Mouse (Mus musculus) brain, embryonic 14.5 days (tissue): ENCODE results near the gene Apba1. TPM values are rescaled to one million over a fixed set of nuclear protein-coding genes. Genes with fewer than 3 reads are reported as not detected.

Experiments used
- DNase-seq: peaks from one replicate; pipeline ENCODE4 v3.0.0-alpha.2; 2011; ENCODE audit warnings: low read depth
- CTCF ChIP-seq: fragments of 200-500 bp; IDR thresholded peaks from 2 replicates; pipeline ENCODE4 v1.5.1; 2012; ENCODE audit warnings: inconsistent platforms, mild to moderate bottlenecking, moderate library complexity, borderline replicate concordance; ENCODE audit not compliant: insufficient read depth, insufficient read length; ENCODE audit errors: extremely low read depth
- POLR2A ChIP-seq: fragments of 200-500 bp; IDR thresholded peaks from 2 replicates; pipeline ENCODE4 v1.6.1; 2012; ENCODE audit warnings: mild to moderate bottlenecking, inconsistent platforms, borderline replicate concordance; ENCODE audit not compliant: poor library complexity, insufficient read depth, insufficient read length, severe bottlenecking; ENCODE audit errors: extremely low read depth
- polyA plus RNA-seq: library from polyadenylated mRNA; depleted of rRNA; stranded (reverse); fragments of >200 nt; gene quantifications from 2 replicates; pipeline ENCODE4 v1.2.3, GENCODE M21; 2012; rRNA removed

Apba1 gene
- polyA plus RNA-seq, result 25.6 and 53.4 TPM in 2 replicates

DNA sequence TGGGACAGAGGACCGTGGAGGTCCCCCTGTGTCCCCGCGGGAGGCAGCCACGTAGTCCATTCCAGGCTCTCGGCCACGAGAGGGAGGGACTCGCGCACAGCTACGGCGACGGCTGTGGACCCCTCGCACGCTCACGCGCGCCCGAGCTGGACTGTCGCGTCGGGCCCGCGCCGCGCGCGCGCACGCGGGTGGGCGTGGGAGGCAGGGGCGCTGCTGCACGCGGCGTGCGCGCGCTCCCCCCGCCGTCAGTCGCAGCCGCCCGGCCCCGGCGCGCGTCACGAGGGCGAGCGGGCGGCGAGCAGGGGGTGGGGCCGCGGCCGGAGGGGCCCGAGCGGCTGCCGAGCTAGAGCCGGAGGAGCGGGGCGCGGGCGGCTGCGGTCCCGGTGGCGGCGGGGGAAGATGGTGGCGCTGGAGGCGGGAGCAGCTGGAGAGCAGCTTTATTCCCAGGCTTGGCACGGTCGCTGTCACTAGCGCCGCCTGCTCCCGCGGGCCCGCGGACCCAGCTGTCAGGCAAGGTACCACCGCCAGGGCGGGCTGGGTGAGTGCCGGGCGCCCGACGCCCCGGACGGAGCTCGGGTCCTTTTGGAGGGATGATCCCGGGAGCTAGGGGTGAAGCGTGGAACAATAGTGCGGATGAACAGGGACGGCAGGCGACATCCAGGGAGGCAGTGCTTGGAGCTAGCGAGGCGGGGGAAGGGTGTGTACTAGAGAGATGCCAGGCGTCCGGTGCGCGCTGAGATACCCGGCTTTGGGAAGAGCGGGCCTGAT, at the start of gene Apba1:
TSS of gene Apba1 (plus strand) at position 334 of the 768 bp plus-strand sequence.
- DNase-seq, result peak; percentile 90
- TF ChIP-seq CTCF (peak; percentile 52), POLR2A (peak; percentile 60)

- TF ChIP-seq POLR2A, result no peak
- no peak for TF ChIP-seq CTCF
- DNase-seq, result no peak
Observed at GRCm38 (mm10) chr19:23746506-23746905, 12.2 kb upstream of the Apba1 start.

GRCm38 (mm10) chr19:23757011-23757410, 1.7 kb upstream of the Apba1 start:
- peak; percentile 26 for DNase-seq
- TF ChIP-seq POLR2A (no peak), CTCF (no peak)

GRCm38 (mm10) chr19:23757961-23758553, 630 bp upstream of the Apba1 start:
- TF ChIP-seq CTCF (peak; percentile 98), POLR2A (no peak)
- DNase-seq, result peak; percentile 98

- TF ChIP-seq CTCF (peak; percentile 4; the same call in 1 of the 2 replicates), POLR2A (no peak; the same call in 1 of the 2 replicates)
- DNase-seq, result peak; percentile 82
Observed at GRCm38 (mm10) chr19:23759322-23759945, 747 bp downstream of the Apba1 start.

DNA sequence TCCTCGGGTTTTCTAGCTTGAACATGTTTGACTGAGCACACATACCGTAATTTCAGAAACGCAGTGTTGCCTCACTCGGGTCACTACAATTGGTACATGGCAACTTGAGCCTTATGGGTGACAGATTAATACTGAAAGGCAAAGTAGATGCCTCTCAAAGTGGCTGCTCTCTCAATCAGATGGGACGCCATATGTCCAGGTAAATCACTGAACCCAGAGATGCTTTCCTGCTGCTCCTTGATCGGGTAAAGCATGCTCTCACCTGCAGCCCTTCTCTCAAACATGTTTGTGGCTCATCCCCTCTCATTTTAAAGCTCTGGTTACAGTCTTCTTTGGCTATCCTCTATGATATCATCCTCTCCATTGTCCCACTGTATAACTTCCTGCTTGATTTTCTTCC, 4.7 kb downstream of the Apba1 start:
- TF ChIP-seq POLR2A, result no peak
- no peak for TF ChIP-seq CTCF
- DNase-seq, result no peak

DNA sequence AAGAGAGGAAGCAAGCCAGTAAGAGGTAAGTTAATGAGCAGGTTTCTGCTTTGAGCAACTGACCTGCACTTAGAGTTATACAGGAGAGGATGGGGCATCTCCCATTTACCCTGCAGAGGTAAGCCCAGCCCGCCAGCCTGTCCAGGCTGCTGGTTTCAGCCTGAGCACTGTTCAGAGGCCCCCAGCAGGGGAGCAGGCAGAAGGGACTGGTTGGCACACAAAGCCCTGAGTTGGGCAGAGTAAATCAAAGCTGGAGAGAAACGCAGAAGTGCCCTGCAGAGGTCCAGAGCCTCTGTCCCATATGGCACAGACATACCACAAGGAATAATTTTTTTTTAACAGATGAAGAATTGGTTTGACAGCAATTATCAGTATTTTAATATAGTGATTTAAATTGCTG, 5.4 kb downstream of the Apba1 start:
- TF ChIP-seq CTCF (no peak), POLR2A (no peak)
- no peak for DNase-seq

- DNase-seq, result no peak
- TF ChIP-seq CTCF, result no peak
- TF ChIP-seq POLR2A, result no peak
Observed at GRCm38 (mm10) chr19:23768864-23769263, 10.2 kb downstream of the Apba1 start.

DNA sequence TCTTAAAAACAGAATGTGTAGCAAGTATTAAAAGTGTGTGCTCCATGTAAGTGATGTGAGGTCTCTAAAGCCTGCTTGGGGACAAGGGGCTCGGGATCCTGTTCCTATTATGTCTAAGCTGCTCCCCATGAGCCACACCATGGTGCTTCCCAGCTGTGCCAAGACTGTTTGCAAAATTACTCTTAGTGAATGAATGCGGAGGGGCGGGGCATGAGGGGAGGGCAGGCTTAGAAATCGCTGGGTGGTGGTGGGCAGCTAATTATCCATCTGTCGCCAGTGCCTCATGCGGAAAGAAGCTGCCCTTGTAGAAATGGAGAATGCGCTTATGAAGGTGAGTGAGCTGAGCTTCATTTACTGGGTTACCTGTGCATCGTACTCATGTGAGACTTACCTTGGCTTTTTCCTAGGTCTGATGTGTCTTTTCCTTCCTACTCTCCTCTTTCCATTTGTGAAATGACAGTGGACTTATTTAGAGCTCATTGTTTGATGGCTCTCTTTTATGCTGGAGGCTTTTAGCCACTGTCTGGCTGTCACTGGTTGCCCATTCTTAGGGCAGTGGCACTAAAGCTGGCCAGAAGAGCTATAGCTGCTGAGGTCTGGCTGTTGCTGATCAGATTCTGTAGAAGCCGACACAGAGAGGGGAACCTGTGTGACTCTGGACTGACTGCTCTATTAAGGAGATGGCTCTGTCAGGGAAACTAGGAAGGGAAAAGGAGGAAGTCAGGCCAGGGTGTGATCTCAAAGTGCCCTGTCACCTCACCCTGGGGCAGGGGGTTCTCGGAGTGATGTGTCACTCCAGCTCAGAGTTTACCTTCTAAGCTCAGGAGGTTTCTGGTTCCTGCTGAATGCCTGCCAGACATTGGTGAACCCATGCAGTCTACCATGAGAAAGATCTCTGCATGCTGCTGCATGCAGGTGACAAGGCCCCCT, 12.1 kb downstream of the Apba1 start:
- DNase-seq, result peak; percentile 92

DNA sequence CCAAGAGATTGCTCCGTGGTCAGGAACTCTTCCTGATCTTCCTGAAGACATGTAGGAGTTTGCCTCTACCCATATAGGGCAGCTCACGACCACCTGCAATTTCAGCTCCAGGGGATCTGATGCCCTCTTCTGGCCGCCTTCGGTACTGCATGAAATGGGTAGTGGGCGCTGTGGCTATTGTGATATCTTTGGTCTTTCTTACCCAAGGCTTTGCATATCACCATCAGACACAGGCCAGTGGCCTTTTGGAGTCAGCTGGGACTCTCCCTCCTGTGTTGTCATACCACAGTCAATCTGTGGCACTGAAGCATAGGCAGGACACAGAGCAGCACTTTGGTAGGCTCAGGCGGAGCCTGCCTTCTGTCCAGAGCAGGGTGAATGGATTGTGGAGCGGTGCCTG, 13.3 kb downstream of the Apba1 start:
- peak; percentile 51 for TF ChIP-seq CTCF
- TF ChIP-seq POLR2A, result no peak
- no peak for DNase-seq

More for the DNA sequence above, 12.1 kb downstream of the Apba1 start:
- TF ChIP-seq POLR2A (no peak), CTCF (no peak)
